Mouse (Mus musculus): ENCODE results near the gene Dcdc2b.

Dcdc2b gene

DNA sequence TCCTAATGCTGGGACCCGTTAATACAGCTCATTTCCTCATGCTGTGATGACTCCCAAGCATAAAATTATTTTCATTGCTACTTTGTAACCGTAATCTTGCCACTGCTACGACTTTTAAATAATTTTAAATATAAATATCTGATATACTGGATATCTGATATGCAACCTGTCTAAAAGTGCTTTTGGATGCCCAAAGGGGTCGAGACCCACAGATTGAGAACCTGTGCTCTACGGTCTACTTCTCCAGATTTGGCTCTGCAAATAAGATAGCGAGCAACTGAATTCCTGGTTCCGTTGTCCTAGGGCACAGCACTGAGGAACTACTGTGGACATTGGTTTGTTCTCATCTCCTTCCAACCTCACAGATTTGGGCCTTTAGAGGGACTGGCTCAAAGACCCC, 36.4 kb downstream of the Dcdc2b start:
- DNase-seq (ENCODE audit: low read depth) = no peak

DNA sequence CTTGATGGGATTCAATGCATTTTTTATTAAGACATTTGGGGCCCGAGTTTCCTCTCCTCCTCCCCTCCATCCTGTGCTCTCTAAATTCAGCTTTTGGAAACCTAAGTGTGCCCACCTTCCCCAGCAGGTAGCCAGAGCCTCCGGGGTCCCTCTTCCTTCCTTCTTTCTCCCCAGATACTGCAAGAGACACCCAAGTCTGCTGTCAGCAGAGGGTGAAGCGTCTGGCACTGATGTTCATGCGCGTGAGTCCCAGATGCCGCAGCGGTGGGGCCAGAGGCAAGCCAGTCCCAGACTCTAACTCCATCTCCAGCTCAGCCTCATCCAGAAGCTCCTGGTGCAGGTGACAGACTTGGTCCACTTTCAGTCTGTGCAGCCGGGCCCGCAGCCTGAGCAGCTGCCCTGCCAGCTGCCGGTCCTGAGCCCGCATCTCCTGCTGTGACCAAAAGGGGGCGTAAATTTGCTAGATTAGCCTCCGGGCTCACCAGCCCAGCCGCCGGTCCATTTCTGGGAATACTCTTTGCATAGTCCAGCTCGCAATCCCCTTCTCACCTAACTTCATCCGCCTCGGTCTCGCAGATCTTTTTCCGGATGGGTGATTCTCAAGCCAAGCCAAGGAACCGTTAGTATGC, 37.1 kb downstream of the Dcdc2b start:
- peak; percentile 70 for DNase-seq (ENCODE audit: low read depth)

DNA sequence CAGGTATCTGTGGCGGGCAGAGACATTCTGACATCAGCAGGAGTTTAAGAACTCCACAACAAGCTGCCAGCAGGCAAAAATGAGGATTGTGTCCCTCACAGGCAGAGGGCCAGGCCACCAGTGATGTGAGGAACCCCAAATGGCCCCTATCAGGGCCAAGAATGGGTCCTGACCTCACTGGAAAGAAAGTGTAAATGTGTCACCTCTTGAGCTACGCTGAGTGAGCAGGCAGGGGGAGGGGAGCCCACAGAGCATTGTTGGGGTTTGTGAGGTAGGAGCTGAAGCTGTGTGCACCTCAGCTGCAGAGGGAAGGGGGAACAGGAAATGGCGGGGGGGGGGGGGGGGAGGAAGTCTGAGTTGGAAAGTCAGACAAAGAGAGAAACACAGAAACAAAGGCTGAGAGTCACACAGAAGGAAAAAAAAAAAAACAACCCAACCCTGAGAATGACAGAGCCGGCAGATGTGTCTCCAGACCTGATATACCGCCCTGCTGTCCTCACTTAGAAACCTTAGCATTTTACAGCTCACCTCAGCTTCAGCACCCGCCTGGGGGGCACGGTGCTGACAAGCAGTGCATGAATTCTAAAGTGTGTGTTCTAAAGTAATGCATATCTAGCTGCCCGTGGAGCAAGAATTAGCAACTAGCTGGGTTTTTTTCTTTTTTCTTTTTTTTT, 38.7 kb downstream of the Dcdc2b start:
- DNase-seq (ENCODE audit: low read depth) = no peak

DNA sequence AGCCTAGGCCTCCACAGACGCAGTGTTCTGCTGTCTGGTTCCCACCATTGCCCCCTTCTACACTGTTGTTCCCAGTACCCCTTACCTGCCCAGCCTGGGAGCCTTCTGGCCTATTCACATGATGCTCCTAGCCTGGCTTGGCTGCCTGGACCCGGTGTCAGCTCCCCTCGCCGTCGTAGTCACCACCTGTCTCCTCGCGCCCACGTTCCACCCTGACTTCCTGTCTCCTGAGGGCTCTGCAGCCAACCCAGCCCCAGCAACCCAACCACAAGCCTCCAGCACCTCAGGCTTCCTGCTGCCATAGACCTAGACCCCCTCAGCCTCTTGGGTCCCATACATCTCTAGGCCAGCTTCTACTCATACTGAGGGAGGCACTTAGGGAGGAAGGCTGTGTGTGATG, 40.6 kb downstream of the Dcdc2b start, which contains the start of gene Lck:
Gene Lck, minus strand, starts transcription at position 212 of the 400 bp plus-strand sequence.
- no peak for DNase-seq (ENCODE audit: low read depth)

DNA sequence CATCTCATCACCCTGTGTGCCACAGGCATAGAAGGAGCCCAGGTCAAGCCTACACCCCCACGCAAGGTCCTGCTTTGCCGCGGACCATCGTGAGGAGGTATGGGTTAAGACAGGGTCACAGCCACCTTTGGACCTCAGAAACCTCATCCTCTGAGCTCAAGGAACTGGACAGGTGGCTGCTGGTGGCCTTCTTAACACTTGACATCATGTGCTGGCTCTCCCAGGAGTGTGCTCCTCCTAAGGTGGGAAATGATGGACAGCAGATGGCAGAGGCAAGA, 41.0 kb downstream of the Dcdc2b start:
- DNase-seq (ENCODE audit: low read depth) = no peak

DNA sequence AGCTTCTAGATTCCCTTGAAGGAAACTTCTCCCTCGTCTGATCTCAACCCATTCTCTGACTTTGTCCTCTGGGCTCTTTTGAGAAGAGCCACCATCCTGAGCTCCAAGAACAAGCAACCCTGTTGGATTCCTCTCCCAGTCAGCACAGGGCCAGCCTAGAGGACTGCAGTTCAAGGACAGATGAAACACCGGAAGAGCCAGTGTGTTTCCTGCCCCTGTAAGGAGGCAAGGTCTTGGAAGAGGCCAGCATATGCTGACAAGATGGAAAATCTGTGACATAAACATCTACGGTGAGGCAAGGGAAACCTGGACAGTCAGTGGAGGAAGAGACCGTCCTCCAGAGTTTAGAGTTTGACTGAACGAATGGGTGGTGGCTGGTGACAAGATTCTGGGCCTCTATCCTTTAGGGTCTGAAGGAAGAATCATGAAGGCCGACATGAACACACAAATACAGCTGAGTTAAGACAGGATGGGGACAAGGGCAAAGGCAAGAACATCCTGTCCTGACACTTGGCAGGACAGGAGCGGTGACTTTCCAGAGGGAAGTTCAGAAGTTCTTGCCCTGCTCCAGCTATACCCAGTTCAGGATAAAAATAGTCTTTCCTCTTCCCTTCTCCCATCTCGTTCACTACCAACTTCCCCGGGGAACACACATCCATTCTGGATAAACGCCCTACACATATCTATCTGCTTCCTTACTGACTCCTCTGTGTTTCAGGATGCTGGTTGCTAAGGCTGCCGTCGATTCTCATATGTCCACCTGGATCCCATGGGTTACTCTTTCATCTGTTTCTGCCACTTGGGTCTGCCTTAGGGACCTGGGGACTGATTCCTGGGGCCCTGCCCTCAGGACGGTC, 41.6 kb downstream of the Dcdc2b start:
- DNase-seq (ENCODE audit: low read depth) = no peak

DNA sequence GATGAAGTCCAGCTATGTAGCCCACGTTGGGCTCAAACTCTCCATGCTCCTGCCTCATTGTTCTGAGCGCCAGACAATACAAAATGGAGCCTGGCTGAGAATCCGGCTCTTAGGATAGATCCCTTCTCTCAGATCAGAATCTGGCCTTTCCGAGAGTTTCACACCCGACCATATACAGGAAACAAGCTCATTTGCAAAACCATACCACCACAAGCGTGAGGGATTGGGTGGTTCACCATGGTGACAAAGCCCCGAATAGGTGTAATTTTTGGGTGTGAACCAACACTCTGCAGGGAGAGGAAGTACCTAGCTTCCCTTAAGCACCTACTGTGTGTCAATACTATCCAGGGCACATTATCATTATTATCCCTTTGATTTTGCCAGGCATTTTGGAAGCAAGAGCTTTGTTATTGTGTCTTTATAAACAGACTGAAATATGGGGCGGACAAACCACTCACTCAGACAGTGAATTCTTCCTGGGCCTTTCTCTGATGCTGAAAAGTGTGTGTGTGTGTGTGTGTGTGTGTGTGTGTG, 42.4 kb downstream of the Dcdc2b start:
- DNase-seq (ENCODE audit: low read depth) = no peak

DNA sequence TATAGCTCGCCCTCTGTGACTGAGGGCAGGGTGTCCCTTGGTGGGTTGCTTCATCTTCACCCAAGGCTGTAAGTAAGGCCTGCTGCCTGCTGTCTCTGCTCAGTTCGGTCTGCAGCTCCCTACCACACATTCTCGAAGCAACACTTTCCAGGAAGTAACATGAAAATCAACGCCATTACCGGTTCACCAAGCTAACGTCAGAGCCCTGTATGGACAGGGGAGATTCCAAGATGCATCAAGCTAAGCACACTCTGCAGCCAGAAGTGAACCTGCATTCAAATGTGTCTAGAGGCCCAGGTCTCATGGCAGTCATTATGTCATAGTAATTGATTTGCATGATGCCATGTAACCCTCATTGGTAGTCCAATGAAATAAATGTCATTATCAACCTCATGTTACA, 44.0 kb downstream of the Dcdc2b start:
- no peak for DNase-seq (ENCODE audit: low read depth)

DNA sequence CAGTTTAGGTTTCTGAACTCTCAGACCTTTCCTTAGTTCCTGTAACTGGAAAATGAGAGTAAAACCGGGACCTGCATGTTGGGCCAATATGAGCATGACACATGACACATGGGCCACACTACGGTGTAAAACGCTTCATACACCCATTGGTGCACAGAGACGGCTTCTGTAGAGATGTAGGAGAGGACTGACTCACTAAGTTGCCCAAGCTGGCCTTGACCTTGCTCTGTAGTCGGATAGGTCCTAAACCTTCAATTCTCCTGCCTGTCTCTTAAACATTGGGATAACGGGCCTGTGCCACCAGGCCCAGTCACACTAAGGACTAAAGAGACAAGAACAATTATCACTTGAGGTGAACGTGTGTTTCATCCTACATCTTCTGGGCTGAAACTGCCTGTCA, 45.7 kb downstream of the Dcdc2b start:
- no peak for DNase-seq (ENCODE audit: low read depth)

DNA sequence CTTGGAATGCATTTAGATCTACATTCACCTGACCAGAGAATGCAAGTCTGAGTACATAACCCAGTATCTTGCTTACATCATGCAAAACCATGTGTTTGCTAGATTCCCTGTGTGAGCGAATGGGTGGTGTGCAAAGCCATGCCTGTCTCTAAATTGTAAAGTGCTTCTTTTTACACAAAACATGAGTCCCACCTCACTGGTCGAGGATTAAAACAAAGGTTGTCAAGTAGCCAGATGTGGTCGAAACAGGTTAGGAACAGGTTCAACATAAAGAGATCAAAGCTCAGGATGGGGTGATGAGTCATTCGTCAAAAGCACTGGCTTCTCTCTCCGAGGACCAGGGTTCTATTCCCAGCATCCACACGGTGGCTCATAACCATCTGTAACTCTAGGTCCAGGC, 48.9 kb downstream of the Dcdc2b start:
- DNase-seq (ENCODE audit: low read depth) = no peak

DNA sequence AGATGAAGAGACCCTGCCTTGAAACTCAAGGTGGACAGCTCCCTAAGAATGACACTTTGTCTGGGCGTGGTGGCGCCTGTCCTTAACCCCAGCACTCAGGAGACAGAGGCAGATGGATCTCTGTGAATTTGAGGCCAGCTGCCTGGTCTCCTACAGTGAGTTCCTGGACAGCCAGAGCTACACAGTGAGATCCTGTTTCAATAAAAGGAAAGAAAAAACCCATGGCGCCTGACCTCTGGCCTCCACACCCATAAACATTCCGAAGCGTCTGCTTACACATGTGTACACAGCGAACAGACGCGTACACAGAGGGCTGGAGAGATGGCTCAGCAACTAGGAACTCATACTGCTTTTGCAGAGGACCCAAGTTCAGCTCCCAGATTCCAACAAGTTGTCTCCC, 50.3 kb downstream of the Dcdc2b start:
- peak; percentile 56 for DNase-seq (ENCODE audit: low read depth)

DNA sequence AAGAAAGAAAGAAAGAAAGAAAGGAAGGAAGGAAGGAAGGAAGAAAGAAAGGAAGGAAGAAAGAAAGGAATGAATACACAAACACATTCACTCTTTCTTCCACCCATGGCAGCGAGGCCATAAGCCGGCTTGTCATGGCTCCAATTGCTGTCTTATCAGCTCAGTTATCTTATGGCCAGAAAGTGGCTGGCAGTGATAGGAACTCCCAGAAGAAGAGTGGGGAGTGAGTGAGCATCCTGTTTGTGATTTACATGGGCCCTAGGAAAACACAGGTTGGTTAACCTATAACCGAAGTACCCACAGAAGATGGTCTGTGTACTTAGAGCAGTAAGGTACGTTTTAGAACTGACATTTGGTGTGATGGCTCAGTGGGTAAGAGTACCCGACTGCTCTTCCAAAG, 52.9 kb downstream of the Dcdc2b start:
- DNase-seq (ENCODE audit: low read depth) = no peak

Measured in NIH3T3 (cell line).